Mouse (Mus musculus): Measurements from ENCODE around the gene Rnf181.
A peak's percentile ranks its signal among the peaks of the same experiment; 100 is the strongest.

Gene Rnf181

GRCm38 (mm10) chr6:72383142-72383820 lies 16.5 kb upstream of the Rnf181 start:
- DNase-seq = no peak

DNA sequence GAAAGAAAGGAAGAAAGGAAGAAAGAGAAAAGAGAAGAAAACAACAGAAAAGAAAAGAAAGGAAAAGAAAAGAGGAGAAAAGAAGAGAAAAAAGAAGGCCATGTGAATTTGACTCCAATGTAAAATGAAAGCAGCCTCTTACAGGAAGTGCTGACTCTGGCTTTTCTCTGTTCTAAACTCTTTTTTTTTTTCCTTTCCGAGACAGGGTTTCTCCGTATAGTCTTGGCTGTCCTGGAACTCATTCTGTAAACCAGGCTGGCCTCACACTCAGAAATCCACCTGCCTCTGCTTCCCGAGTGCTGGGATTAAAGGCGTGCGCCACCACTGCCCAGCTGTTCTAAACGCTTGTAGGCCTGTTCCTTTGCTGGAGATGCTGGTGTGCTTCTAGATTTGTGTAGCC lies 15.7 kb upstream of the Rnf181 start:
- no peak for DNase-seq

GRCm38 (mm10) chr6:72380131-72380770 lies 13.5 kb upstream of the Rnf181 start, which contains the start of gene Vamp5:
Gene Vamp5, minus strand, starts transcription at chr6:72380468.
- DNase-seq = peak; percentile 94

GRCm38 (mm10) chr6:72379377-72380130 lies 12.8 kb upstream of the Rnf181 start:
- DNase-seq = no peak

DNA sequence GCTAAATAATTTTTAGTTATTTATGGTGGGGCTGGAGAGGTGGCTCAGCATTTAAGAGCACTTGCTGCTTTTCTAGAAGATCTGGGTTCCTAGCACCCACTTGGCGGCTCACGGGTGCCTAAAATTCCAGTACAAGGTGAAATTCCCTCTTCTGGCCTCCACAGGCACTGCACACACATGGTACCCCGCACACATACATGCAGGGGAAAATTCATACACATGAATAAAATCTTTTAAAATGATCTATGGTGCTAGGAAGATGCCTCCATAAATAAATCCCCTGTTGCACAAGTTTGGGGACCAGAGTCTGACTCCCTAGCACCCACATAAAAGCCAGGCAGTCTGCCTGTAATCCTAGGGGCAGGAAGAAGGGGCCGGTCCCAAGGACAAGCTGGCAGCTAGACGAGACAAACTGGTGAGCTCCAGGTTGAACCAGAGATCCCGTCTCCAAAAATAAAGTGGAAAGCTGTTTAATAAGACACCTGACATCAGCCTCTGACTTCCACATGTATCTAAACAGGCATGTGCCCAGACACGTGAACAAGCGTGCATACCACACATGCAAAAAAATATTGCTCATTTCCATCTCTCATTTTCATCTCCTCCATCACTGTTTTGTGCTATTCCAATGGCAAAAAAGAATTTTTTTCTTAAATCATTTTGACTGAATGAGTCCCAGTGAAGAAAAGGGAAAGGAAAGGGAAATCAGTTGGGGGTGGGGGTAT lies 11.9 kb upstream of the Rnf181 start:
- DNase-seq = no peak

DNA sequence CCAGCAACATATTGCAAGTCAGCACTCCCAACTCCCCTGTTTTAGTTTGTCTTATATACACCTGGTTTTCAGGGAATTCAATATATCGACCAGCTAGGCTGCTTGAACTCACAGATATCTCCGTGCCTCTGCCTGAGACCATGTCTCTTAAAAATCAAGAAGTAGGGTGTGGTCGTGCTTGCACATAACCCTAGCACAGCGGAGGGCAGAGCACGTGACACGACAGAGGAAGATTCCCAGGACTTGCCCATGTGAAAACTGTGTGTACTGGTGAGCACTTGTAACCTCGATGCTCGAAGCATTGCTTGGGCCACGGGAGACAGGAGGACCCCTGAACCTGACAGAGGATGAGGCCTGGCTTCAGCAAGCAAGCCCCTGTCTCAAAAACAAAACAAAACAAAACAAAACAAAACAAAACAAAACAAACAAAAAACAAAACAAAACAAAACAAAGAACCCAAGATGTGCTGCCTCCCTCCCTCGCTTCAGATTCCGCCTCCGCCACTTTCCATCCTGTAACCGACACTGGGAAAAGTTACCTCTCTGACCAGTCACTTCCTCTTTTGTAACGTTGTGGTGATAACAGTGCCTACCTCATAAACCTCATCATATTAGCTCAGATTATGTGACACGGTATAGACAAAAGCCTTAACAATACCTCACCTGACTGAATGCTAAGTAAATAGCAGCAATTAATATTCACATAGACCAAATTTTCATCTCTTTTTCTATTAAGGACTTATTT lies 8.2 kb upstream of the Rnf181 start:
- DNase-seq = no peak

DNA sequence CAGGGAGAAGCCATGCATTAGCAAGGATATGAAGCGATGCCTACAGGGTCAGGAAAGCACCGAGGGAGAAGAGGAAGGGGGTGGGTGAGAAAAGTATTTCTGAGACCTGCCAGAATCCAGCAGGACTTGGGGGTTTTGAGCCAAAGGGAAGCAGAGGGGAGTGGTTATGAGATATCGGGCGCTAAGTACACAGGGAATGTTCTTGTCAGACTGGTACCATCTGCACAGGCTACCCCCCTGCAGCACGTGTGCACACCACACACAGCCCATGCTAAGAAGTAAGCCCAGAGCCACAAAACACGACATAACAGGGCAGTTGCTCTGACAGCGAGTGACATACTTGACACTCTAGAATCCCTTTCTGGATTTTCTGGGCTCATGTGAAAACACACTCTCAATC lies 7.5 kb upstream of the Rnf181 start:
- DNase-seq = no peak

DNA sequence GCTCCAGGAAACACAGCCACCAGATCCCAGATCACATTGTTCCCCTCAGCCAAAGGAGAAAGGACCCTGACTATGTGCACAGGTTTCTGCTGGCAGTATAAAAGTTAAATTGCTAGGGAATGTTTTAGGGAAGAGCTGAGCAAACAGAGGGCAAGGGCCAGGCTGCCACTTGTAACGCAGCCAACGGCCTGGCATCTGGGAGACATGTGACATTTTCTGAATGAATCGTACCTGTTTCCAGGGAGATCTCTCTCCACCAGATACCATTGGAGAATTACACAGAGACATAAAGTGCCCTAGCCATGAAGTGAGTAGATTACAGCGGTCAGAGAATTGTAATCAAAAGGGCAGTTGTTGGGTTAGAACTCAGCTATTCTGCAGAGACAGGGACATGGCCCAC lies 6.4 kb upstream of the Rnf181 start:
- no peak for DNase-seq

DNA sequence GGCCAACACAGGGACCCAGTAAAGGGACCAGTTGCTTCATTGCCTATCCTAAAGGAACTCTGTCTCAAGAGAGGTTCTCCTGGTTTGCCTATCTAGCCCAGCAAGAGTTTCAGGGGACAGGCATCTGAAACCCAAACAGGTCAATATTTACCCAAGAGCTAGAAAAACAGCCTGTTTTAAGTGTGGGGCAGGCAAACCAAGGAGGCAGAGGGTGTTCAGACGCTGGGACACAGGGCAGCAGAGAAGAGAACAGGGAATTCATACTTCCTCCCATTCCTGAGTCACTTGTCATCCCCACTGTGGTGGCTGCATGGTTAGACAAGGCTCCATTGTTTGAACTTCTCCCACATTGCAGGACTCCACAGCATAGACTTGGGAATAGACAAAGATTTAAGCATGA lies 4.8 kb upstream of the Rnf181 start:
- DNase-seq = no peak

GRCm38 (mm10) chr6:72371147-72371546 lies 4.4 kb upstream of the Rnf181 start:
- no peak for DNase-seq

DNA sequence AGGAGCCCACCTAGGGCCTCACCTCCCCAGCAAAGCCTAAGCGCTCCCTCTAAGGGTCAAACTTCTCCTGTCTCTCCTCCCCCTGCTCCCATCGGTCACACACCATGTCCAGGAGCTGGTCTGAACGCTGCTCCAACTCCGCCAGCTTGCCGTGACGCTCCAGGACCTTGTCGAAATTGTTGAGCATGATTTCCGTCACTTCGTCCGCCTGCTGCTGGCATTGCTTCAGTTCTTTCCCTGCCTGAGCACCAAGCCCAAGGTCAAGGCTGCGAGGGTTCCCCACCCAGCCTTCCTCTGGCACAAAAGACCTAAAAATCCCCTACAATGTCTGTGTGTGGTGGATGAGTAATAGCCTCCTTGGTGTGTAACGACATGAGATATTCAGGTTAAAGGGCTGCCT lies 3.3 kb upstream of the Rnf181 start:
- DNase-seq = no peak

DNA sequence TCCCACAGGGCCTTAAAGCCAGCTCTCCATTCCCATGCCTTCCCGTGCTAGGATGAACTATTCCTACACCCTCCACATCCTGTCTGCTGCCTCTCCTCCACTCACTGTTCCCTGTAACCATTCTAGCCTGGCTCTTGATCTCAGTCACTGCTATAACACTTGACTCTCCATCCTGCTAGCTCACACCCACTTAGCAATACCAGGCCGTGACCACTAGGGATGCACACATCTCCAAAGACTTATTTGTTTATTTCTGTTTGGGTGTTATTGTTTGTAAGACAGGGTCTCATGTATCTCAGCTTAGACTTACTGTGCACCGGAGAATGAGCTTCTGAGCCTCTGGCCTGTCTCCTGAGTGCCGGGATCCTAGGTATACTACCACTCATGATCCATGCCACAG lies 2.8 kb upstream of the Rnf181 start:
- DNase-seq = no peak

- no peak for DNase-seq
Observed at GRCm38 (mm10) chr6:72367460-72367974, 761 bp upstream of the Rnf181 start.

DNA sequence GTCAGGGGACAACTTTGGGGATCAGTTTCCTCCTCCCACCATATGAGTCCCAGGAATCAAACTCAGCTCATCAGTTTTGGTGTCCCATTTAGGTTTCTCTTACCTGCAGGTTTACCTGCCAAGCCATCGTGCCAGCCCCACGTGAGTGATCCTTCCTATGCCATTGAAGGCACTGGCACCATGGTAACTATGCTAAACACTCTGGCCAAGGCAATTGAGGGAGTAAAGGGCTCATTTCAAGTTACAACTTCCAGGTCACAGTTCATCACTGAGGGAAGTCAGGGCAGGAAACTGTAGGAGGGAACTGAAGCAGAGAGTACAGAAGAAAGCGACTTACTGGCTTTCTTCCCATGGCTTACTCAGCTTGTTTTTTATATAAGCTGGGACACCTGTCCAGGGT lies 452 bp downstream of the Rnf181 start:
- no peak for DNase-seq

DNA sequence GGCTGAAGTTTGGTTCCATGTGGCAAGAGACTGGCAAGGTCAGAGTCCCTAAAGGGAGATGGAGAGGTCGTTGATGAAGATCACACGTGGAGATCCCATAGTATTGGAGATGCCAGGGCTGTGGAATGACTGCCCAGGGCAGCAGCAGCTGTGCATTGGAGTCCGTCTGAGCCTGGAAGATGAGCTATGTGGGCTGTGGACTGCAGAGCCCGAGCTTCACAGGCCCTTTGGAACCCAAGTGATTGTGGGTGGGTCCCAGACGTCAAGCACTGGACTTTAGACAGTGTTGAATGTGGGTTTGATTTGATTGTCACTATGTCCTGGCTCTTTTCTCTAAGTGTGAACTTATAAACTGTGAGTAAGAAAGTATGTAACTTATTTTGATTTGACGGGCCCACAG lies 1.8 kb downstream of the Rnf181 start:
- no peak for DNase-seq

DNA sequence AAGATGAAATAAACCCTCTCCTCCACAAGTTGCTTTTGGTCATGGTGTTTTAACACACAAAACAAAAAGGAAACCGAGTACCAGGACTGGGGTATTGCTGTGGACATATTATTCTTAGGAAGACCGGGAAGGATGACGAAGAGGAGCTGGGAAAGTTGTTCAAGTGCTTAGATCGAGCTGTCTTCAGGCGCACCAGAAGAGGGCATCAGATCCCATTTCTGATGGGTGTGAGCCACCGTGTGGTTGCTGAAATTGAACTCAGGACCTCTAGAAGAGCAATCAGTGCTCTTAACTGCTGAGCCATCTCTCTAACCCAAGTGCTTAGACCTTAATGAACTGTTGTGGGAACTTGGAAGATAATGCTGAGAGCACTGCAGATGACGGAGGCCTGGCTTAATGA lies 2.7 kb downstream of the Rnf181 start:
- no peak for DNase-seq

DNA sequence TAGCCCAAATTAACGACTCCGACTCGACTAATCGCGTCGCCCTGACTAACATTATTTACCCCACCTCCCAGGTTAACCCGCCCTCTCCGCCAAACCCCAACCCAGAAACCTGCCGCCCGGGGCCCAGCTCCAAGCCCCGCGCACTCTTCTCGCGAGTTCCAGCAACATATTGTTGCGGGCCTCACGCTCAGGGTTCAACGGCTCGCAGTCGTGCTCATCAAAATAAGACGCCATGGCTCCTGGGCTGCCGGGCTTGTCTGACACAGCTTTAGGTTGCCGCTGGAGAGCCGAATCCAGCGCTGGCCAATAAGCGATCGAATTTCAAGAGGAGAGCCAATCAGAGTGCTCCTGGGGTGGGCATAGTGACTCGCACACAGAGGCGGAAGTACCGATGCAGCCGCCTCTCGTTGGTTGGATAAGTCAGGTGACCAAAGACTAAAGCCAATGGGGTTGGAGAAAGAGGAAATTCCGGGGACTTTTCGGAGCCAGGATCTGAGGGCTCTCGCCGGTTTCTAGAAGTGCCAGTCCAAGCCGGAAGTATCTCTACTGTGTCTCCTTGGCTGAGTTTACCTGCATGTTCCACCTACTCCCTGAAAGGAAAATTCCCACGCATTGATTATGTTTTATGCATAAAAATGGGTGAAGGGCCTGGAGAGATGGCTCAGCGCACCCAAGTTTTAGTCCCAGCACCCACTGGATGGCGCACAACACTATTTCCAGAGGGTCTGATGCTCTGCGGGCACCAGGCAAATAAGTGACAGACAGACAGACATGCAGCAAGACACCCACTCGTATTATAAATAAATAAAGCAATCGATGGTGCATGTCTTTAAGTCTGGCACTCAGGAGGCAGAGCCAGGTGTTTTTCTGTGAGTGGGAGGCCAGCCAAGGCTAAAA lies 4.4 kb downstream of the Rnf181 start:
- peak; percentile 95 for DNase-seq

DNA sequence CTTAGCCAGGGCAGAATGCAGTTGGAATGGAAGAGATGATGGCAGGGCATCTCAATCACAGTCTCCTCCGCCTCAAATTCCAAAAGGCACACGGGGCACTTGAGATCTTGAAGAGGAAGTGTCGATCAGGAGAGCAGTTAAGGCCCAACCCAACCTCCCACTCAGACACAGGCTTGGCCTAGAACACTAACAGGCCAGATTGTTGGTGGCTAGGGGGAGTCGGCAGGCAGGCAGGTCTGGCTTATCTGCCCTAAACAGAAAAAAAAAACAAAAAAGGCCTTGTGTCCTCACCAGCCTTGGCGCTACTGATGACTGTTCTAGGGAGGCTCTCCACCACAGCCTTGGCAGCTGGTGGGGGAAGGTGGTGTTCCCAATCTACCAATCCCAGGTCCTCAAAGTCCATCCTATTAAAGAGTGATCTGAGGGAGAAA lies 5.6 kb downstream of the Rnf181 start:
- no peak for DNase-seq

DNA sequence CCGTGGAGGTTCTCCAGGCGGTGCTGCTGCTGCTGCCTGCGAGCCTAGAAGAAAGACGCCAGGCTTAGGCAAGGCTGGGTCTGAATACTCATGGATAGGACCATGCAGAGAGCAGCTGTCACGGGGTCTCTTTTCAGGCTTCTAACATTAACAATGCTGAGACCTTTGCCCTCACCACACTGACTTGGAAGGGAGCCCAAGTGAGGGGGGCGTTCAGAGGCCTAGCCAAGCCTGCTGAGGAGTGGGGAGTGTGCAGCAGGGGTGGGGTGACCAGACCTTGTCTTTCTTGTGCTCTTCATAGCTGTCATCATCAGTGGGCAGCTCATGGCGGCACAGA lies 6.2 kb downstream of the Rnf181 start:
- DNase-seq = no peak

DNA sequence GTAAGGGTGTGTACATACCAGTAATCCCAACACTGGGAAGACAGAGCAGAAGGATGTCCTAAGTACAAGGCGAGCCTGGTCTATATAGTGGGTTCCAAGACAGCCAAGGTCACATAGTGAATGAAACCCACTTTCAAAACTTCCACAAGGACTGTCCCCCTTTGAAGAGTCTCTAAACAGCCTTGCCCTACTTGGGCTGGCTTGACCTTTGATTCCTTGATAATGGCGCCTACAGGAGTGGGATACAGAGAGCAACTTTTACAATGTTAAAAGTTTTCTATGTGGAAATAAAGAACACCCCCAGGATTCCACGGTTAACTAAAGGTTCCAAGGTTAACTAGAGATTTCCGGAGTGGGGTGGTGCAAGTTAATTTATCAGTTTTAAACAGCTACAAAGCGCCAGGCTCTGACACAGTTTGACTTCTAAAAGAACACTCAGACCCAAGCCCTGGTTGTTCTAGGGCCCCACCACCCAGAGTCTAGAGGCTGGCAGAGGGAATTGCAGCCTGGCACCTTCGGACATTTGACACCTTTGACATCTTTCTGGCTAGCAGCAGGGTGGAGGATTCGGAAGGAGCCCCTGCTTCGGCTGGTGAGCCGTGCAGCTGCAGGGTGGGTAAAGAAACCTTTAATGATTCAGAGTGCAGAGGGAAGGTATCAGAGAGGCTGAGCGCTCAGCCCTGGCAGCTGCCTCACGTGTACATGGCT lies 6.7 kb downstream of the Rnf181 start:
- DNase-seq = no peak

DNA sequence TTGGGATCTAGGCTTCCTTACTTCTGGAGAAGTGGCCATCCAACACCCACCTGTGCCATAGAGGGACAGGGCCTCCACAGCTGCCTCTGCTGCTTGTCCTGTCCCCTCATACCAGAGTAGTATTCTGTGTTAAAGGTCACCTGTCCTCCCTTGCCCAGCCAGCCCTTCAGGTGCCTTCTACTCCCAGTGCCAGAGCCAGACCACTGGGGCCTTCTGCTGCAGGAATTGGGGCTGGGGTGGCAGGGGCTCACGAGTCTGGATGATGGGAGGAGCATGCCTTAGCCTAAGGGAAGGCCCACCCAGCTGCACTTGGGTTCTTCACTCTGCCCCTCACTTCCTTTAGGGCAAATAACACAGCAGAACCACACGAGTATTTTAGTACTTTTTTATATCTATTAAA lies 7.4 kb downstream of the Rnf181 start:
- DNase-seq = no peak
